Mouse (Mus musculus): ENCODE measurements around the gene Clstn2.

The Clstn2 gene

DNA sequence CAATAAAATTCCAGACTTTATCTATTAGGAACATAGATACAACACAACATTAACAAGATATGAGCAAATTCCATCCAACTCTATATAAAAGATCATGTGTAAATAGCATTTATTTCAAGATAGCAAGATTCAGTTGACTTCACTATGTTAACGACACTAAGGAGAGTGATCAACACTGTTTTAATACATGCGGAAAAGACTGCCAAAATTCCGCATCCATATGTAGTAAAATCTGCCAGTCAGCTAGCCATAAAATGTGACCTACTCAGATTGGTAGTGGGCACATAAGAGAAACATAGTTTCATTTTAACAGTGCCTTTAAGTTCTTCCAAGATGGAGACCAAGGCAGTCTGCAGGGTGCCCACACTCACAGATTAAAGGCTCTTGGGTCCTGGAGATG is 434.0 kb downstream of the Clstn2 start:
- no peak for DNase-seq (ENCODE audit: low read depth, low spot score)

DNA sequence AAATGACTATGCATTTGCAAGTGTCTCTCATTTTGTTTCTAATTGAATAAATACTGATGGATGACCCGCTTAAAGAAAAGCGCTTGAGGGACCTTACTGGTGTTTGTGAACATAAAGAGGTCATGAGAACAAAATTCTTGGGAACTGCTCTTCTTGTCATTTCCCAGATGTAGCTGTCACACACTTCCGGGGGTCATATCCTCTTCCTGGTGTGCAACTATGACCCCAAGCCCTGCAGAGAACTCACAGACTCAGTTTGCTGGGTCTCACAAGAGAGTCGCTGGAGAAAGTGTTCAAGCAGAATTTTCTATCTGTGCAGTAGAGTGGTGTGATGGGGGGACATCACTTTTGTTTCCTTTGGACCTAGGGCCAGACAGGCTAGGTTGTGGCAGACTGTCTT is 442.3 kb downstream of the Clstn2 start:
- no peak for DNase-seq (ENCODE audit: low read depth, low spot score)

DNA sequence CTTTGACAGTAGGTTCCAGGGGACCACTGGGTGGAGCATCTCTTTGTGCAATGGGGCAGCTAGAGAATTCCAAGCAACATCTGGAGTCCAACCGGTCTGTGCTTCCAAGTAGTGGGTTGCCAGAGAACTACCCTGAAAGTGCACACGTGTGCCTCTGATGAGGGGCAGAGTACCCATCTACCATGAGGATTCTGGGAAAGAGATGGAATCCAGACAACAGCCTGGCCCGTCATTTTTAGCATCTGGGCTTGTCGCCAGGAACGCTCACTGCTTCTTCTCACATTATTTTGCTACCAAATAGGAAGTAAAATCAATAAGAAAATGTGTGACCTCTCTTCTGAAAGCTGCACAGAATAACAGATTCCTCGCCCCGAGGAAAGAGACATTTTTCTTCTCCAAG is 462.1 kb downstream of the Clstn2 start:
- DNase-seq (ENCODE audit: low read depth, low spot score) = peak; percentile 69

DNA sequence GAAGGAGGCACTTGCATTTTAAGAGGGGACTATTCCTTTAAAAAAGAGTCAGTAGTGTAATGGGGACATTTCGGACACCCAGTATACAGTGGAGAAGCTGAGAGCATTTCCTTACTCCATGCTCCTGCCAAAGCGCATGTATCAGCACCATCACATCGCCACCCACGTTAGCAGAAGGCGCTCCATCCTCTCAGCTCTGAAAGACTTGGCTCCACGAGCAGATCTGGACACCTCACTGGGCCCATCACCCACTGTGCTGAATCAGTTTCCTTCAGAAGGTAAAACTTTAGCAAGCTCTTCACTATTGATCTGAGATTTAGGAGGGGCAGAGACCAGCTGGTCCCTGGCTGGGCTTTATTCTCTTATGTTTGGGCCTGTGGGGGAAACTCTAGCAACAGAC is 469.9 kb downstream of the Clstn2 start:
- DNase-seq (ENCODE audit: low read depth, low spot score) = peak; percentile 84

DNA sequence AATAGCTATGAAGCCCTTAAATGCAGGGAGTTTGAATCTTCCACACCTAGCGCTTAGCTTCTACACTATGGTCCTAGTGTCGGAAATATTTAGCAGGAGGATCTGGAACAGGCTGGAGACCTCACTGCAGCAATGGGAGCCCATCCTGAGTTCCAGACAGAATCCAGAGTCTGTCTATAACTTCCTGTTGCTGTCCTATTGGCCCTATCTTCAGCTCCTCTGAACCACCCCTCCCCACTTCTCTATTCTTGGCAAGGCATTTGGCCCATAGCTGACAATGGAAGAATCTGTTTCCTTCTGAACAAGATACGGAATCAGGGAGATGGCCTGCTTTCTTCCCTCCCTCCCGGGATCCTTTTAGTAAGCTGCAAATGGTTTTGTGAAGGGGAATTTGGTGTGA is 488.6 kb downstream of the Clstn2 start:
- DNase-seq (ENCODE audit: low read depth, low spot score) = no peak

DNA sequence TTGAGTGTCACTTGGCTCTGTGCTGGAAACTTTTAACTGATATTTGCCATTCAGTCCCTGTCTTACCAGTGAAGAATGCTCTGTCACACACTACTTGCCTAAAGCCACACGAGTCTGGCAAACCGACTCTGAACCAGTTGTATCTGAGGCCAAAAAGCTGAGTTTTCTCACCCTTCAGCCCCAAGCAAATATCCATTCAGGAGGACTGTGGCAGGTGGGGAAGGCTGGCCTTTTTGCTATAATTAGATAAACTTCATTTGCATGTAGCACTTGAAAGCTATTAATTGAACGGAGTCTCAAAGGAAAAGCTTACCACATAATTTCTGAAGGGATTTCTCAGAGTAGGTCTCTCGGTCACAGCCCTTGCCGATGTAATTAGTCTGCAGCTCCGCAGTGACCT is 491.6 kb downstream of the Clstn2 start:
- DNase-seq (ENCODE audit: low read depth, low spot score) = peak; percentile 12

DNA sequence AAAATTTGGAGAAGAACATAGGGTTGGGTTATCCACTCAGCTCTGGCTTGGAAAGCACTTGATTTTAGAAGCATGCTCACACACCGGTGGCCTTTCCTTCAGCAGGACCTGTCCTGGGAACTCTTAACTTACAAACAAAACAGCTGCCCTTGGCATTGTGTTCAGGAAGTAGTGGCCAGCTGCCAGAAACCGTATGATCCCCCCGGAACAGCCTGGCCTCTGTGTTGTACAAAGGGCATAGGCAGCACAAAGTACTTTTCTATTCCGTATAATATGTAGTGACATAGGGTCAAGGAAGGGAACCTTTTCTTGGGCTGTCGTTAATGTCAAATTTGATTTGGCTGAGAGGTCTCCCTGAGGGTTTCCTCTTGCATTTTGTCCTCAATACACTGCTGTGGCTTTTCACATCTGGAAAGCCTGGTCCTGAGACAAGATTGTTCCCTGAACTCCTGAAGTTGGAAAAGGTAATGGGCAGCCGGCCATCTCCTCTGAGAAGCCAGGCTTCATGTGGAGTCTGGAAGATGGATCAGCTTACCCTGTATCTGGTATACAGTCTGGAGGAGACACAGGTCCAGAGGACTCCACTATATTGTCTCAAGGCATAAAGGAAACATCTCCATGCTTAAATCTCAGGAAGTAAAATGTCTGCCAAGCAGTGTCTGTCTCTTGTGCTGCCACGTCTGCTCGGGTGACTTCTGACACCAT is 494.8 kb downstream of the Clstn2 start:
- no peak for DNase-seq (ENCODE audit: low read depth, low spot score)

DNA sequence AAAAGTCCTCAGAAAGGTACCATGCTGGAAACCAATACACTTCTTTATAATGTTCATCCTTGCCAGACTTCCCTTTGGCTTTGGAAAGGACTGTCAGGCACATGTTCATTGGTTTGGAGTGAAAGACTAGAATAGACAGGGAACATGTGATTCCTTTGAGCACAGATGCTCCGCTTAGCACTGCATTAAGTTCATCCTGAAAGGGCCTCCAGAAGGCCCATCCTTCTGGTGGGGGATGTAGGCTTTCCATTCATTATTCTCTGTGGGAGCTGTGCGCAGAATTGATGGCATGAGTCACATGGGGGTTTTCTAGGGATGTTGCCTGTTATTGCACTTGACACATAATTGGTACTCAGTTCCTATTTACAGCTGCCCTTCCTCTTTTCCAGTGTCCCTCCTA is 498.8 kb downstream of the Clstn2 start:
- DNase-seq (ENCODE audit: low read depth, low spot score) = peak; percentile 83

DNA sequence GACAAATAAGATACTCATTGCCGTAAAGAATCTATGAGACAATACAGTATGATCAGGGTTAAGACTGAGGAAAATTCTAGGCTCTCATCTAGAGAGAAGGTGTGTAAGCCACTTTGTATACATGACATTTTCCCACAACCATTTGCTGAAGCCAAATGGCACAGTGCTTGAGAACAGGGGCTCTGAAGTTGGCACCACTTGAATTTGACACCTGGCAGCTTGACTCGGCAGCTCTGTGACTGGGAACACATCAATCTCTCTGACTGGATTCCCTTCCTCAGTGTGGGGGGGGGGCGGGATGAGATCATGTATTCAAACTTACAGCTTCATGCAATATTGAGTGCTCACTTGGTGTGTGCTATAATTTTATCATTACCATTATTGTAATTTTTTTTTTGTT is 499.7 kb downstream of the Clstn2 start:
- DNase-seq (ENCODE audit: low read depth, low spot score) = no peak

DNA sequence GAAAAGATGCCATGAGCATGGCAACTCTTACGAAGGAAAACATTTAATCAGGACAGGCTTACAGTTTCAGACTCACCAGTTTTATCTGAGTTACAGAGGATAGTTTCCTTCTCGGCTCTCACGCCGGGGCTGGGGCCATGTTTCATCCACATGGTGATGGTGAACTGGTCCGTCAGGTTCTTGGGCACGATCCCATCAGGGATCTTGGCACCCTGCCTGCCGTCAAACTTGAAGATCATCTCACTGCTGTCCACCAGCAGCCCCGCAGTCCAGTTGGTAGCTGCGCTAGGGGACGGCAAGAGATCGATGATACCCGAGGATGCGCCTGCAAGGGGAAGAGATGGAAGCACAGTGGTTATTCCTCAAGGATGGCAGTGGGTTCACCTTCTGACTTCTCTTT is 500.4 kb downstream of the Clstn2 start:
- DNase-seq (ENCODE audit: low read depth, low spot score) = no peak

DNA sequence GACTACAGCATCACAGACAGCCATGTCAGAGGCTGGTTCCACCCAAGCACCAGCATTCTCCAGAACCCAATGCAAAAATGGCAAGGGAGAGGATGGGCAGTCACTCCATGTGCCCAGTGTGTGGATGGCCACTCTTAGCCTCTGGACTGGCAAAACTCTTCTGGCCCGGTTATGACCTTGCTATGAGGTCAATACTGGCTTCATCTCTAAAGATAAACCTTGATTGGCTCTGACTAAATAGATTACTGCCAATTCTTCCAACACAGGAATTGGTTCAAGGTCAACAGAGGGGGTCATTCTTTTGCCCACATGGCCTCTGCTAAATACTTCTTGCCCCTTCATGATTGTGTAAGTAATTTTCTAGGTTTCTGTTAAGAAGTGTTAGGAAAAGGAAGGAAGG is 505.1 kb downstream of the Clstn2 start:
- DNase-seq (ENCODE audit: low read depth, low spot score) = no peak

DNA sequence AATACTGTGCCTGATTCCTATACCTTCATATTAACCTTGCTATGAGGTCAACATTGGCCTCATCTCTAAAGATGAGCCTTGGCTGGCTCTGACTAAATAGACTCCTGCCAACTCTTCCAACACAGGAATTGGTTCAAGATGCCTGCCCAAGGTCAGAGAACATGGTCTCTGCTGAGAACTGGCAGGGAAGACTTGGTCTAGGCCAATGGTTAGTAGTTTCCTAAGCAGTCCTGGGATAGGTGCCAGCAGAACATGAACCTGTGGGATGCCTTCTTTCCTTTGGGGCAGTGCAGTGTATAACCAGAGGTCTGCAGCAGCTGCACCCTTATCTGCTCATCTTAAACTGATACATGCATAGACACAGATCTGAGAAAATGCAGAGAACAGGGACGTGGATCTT is 505.7 kb downstream of the Clstn2 start:
- peak; percentile 30 for DNase-seq (ENCODE audit: low read depth, low spot score)

DNA sequence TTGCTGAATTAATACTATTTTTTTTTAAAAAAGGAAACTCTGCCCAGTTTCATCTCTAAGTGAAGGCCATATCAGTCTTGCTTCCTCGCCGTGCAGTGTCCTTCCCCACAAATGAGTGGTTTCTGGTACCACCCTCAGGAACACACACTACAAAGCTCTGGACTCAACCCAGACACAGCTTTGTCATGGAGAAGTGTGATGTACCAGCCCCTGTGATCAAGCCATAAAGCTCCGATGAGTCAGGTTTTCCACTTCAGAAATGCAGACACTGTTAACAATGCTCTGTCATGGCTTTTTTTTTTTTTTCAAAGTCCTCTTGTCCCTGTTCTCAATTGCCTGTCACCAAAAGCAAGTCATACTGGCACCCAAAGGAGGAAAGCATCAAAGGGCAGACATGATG is 507.4 kb downstream of the Clstn2 start:
- peak; percentile 77 for DNase-seq (ENCODE audit: low read depth, low spot score)

DNA sequence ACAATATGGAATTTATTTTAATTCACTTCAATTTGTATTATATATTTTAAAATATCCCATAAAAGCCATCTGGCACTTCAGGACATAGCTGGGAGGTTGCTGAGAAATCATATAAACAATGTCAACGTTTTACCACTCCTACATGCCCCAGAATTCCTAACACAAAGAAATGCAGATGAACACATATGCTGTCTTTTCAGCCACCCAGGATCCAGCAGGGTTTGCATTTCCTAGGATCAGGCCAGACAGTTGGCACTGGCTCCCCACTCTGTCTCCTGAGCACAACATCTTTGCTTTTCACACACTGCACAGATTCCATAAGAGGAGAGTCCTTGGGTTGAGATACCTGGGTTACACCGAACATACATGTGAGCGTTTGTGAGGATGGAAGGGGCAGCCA is 508.1 kb downstream of the Clstn2 start:
- peak; percentile 75 for DNase-seq (ENCODE audit: low read depth, low spot score)

DNA sequence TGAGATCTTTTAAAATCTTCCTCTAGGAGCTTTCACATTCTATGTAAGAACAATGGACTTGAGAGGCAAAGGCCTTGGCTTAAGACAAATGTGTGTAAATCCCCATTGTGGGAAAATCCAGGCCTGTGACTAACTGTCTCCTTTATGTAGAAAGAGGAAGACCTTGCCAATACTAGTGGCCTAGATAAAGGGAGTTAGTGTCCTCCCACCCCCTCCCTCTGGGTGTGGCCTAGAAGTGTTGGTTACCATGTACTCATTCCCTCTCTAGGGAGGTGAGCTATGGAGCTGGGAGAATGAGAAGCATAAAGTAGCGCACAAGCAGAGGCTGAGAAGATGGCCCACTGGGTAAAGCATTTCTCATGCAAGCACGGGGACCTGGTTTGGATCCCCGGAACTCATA is 512.2 kb downstream of the Clstn2 start:
- no peak for DNase-seq (ENCODE audit: low read depth, low spot score)

DNA sequence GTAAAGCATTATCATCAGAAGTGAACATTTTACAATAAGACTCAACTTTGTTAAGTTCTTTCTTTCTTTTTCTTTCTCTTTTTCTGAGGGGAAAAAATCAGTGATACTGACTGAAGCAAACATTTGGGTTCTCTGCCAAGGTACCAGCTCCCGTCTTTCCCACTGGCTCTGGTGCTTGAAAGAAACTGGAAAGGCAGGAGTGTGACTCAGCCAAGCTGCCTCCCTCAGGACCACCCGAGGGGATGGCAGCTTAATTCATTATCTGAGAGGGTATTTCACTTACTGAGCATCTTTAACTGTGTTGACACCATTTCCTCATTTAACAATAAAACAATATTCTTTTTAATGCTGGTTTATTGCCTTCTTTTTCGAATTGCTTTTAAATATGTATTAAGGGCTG is 516.0 kb downstream of the Clstn2 start:
- DNase-seq (ENCODE audit: low read depth, low spot score) = no peak

DNA sequence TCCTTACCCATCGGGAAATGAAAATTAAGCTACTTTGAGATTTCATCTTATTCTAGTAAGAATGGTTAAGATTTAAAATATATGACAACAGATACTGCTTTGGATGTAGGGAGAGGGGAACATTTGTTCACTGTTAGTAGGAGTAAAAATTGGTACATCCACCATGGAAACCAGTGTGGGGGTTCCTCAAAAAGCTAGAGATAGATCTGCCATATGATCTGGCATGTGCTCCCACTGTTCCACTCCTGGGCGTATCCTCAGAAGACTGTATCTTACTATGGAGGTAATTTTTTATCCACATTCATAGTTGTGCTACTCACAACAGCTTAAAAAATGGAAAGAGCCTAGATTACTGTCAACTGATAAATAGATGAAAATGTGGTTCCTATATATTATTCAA is 518.3 kb downstream of the Clstn2 start:
- peak; percentile 75 for DNase-seq (ENCODE audit: low read depth, low spot score)

DNA sequence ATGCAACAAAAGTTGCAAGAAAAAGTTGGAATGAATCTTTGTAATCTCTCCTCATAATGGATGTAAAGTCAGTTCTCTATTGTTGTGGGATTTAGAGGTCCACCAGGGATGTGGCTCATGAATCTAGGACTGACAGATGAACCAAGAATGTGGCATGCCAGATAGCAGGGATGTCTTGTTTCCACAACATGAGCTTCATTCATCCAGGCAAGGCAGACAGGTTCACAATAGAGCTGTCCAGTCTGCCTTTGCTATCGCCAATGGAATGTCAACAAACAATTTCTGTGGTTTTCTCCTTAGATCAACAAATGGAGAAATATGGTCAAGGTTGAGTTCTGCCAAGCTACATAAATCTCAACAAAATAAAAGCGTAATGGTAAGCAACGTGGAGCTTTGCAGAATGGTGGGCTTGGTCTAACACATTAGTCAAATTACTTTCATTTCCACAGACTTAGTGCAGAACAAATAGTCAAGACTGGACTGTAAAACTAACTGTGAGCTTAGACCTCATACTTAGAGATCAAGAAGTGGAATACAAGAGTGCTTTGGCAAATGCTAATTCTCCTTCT is 520.6 kb downstream of the Clstn2 start:
- no peak for DNase-seq (ENCODE audit: low read depth, low spot score)

DNA sequence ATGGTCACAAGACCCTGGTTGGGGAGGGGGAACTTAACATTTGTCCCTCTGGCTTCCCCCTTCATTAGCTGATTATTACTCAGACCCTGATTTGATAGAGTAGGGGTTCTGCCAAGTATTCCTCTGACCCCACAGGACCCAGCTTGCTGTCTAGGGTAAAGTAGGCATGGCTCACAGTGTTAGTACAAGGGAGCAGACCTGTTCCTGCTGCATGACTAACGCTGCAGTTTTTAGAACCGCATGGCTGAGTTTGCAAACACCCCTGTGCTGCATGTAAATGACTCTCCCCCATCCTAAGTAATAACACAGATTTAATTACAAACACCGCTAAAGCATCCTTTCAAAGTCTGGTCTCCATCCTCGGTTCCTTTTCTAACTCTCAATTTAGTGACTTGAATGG is 531.6 kb downstream of the Clstn2 start:
- peak; percentile 59 for DNase-seq (ENCODE audit: low read depth, low spot score)

DNA sequence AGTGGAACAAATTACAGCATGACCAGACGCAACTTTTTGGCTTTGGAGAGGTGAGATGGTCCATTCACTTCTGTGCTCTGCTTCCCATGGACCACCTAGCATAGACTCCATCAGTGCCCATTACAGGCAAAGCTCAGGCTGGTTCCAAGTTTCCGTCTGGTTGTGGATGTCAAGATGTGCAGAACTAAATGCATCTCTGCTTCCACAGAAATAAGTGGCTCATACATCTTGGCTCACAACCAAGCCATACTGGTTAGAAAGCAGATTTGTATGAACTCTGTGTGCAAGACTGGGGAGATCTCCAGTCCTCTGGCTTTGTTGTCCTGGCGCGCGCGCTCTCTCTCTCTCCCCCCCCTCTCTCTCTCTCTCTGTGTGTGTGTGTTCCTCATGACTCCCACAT is 537.9 kb downstream of the Clstn2 start:
- peak; percentile 38 for DNase-seq (ENCODE audit: low read depth, low spot score)

DNA sequence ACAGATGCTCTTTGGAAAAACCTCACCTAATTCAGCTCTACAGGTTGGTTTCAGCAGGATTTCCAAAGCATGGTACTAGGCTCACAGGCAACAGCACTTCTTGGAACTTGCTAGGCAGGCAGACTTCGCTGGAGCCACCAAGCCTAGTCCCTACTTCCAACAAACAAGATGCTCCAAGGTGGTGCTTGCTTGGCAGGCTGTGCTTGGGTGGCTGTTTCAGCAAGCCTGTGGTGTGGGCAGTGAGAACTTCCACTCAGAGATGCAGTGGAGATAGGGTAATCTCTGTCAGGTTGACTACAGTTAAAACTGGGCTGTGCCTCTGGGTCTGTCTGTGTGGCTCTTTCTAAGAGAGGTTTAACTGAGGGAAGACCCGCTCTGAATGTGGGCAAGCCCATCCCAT is 541.4 kb downstream of the Clstn2 start:
- DNase-seq (ENCODE audit: low read depth, low spot score) = peak; percentile 55

DNA sequence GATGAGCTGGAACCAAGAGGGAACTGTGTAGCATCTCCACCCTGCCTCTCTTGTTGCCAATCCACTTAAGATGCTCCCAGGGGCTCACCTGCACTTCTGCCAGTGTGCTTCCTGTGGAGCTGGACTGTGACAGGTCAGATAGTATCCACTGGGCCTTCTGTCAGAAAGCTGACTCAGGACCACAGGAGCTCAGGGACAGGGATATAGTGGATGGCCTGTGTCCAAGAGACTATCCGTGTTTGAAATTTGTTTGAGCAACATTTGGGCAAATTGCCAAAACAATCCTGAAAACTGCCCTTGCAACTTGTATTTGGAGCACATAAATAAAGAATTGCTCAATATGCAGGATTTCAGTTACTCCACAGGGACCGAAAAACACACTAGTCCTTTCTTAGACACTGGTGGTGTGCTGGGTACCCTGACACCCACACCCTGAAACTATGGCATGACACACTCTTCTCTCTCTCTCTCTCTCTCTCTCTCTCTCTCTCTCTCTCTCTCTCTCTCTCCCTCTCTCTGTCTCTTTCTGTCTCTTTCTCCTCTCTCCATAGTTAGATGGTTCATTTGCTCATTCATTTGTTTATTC is 542.3 kb downstream of the Clstn2 start:
- DNase-seq (ENCODE audit: low read depth, low spot score) = peak; percentile 63

DNA sequence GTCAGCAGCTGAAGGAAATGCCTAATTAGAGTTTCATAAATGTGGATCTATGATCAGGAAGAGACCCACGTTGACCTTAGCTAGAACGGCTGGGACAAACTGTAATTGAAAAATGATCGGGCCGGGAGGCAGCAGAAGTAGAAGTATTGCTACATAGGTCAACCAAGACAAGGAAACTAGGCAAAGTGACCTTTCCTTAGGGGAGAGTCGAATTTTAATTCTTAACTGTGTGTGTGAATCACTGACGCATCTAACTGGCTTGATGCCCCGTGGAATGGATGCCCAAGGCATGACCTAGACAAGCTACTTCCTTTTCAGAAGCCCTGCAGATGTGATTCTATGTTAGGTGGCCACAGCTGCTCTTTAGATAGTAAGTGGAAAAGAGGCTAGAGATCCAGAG is 546.2 kb downstream of the Clstn2 start:
- no peak for DNase-seq (ENCODE audit: low read depth, low spot score)

Data from brain, adult 2 months (tissue).